Mouse (Mus musculus) limb, embryonic 10.5 days (tissue): ENCODE data around the gene Cd209d. TPM values are rescaled to one million over a fixed set of nuclear protein-coding genes. Genes with fewer than 3 reads are reported as not detected.
"Not testable (repeated sequence)": the region's sequence is repeated elsewhere in the genome, so short reads cannot be mapped to it uniquely, and the experiment has no call there.

Experiments
- DNase-seq: peaks from one replicate; pipeline ENCODE4 v3.0.0-alpha.2; 2017; ENCODE audit warnings: low spot score
- H3K27ac ChIP-seq: fragments of 300-500 bp; sonication (generic); 2 replicates; pipeline ENCODE4 v1.5.1; 2016; ENCODE audit warnings: mild to moderate bottlenecking
- H3K27me3 ChIP-seq: fragments of 300-500 bp; sonication (generic); 2 replicates; pipeline ENCODE4 v1.6.1; 2016; ENCODE audit warnings: low read depth, mild to moderate bottlenecking; ENCODE audit not compliant: poor library complexity, severe bottlenecking
- H3K36me3 ChIP-seq: fragments of 300-500 bp; sonication (generic); 2 replicates; pipeline ENCODE4 v1.6.1; 2016; ENCODE audit warnings: mild to moderate bottlenecking, moderate library complexity
- H3K4me1 ChIP-seq: fragments of 300-500 bp; sonication (generic); 2 replicates; pipeline ENCODE4 v1.6.1; 2016
- H3K4me3 ChIP-seq: fragments of 300-500 bp; sonication (generic); 2 replicates; pipeline ENCODE4 v1.5.1; 2016; ENCODE audit warnings: mild to moderate bottlenecking, moderate library complexity
- H3K9me3 ChIP-seq: fragments of 300-500 bp; sonication (generic); replicated peaks from 2 replicates; pipeline ENCODE4 v1.6.1; 2016; ENCODE audit warnings: mild to moderate bottlenecking
- WGBS: fragments of 180-500 bp; shearing (Covaris S2); methylation state at CpG from one replicate; pipeline ENCODE4 v1.1.7; 2016; 5-methylcytosine and 5-hydroxymethylcytosine counted together
- polyA plus RNA-seq: library from polyadenylated mRNA; unstranded; fragments of >200 nt; fragmentation: Nextera tagmentation; extraction: Ambion mirVana; gene quantifications from 2 replicates; pipeline ENCODE4 v1.2.1, GENCODE M21; 2016

Cd209d gene
- not detected in 2 replicates for polyA plus RNA-seq

DNA sequence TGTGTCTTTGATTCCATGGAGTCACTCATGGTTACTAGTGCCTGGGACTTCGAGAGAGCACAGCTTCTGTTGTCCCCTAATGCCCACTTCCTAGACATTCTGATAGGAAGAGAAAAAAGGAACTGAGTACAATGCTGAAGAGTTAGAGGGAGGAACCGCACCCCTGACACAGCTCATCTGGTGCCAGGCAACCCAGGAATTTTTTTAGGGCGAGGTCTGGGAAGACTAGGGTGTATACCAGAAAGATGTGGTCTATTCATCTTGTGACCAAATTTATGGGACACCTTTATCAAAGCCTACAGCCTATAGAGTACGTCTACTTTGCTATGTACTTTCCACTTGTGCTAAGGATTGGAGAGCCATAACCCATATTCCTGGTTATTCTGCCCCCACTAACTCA lies at the start of gene Cd209d:
Gene Cd209d, minus strand, starts transcription at position 101 of the 400 bp plus-strand sequence.
- DNase-seq, result no peak
- 88% methylated on average over 4 of the region's 4 CpGs for WGBS
- Histone ChIP-seq H3K9me3 (0 out of 2 replicates have a peak, but pooled peaks cover 4% of the 10 kb centered on the region), H3K4me3 (no peak within 1 kb of the TSS), H3K4me1 (no peaks in the 10 kb centered on the region), H3K27ac (no peak within 1 kb of the TSS), H3K36me3 (no peaks in the 10 kb centered on the region), H3K27me3 (no peaks in the 10 kb centered on the region)

DNA sequence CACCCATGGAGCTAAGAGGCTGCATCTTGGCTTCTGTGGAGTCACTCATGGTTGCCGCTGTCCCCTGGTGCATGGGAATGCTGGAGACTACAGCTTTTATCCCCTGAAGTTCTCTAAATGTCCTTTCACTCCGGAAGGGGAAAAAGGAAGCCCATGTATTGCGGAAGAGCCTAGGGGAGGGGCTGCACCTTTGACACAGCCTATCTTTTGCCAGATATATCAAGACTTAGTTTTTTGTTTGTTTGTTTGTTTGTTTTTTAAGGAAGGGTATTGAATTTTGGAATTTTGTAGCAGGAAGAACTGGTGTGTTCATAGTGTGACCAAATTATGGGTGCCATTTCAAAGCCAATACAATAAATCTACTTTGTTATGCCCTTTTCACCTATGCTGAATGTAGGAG lies 48.4 kb upstream of the Cd209d start, which contains the start of gene Cd209b:
Gene Cd209b, minus strand, starts transcription at position 101 of the 400 bp plus-strand sequence.
- Histone ChIP-seq H3K36me3 (no peaks in the 10 kb centered on the region), H3K27me3 (no peaks in the 10 kb centered on the region), H3K4me3 (no peak within 1 kb of the TSS), H3K27ac (no peak within 1 kb of the TSS), H3K4me1 (no peaks in the 10 kb centered on the region), H3K9me3 (no peaks in the 10 kb centered on the region)
- 89% methylated on average over 3 of the region's 3 CpGs for WGBS
- no peak for DNase-seq

DNA sequence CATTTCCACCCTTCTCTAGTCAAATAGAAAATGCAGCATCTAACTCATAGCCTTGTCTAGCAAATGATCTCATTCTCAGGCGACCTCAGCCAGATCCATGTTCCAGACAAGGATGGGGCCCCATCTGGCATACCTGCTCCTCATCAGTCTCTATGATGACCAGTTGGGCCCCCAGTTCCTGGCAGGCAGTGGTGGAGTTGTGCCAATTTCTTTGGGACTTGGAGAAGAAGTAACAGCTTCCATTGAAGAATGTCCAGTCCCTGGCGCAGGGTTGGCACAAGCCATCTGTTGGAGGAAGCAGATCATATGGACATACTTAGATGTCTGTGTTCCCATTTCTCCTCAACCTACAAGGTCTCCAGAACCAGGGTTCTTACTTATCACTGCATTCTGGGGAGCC lies 2.2 kb downstream of the Cd209d start:
- no peaks in the 10 kb centered on the region for H3K4me1 ChIP-seq
- DNase-seq, result no peak
- H3K36me3 ChIP-seq, result no peaks in the 10 kb centered on the region
- no peak overlapping the region for H3K4me3 ChIP-seq
- 0 out of 2 replicates have a peak, but pooled peaks cover 4% of the 10 kb centered on the region for H3K9me3 ChIP-seq
- no peak overlapping the region for H3K27ac ChIP-seq
- 79% methylated on average over 2 of the region's 2 CpGs for WGBS
- no peaks in the 10 kb centered on the region for H3K27me3 ChIP-seq

DNA sequence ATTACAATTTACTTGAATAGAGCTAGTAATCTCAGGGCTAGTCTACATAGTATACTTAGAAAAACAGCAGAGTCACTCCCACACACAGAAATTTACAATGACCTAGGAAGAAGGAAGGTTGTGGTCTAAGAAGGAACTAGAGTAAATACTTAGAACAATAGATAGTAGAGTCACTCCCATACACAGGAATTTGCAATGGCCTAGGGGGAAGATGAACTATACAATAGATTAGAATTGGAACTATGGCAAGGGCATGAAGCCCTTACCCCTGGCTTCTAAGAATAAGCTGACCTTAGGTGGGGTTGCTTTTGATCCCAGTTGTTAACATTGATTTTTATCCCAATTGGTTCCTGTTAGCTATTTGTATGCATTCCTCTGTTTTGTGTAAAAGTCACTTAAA lies 15.6 kb downstream of the Cd209d start:
- not testable (repeated sequence) for DNase-seq, H3K27me3 ChIP-seq, H3K27ac ChIP-seq, H3K4me3 ChIP-seq, H3K9me3 ChIP-seq, H3K4me1 ChIP-seq, H3K36me3 ChIP-seq

DNA sequence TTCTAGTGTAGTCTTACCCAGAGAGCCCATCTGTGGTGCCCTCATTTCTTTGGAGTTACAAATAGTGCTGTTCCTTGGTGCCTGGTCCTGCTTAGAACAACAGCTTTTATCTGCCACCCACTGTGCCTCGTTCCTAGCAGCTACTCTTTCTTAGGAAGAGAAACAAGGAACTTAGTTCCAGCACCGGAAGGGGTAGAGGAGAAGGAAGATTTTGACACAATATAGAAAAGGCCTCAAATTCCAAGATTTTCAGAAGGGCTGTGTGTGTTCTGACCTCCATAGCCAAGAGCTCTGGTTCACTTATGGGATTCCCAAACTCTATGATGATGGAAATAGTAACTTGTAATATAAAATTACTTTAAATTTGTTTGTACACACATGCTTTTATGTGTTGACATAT lies 24.1 kb downstream of the Cd209d start, which contains the start of gene Cd209e:
Gene Cd209e, minus strand, starts transcription at position 101 of the 400 bp plus-strand sequence.
- H3K27ac ChIP-seq, result no peak within 1 kb of the TSS
- H3K4me3 ChIP-seq, result no peak within 1 kb of the TSS
- no peaks in the 10 kb centered on the region for H3K27me3 ChIP-seq
- H3K36me3 ChIP-seq, result no peaks in the 10 kb centered on the region
- no peaks in the 10 kb centered on the region; the same call in 1 of the 2 replicates for H3K9me3 ChIP-seq
- H3K4me1 ChIP-seq, result no peaks in the 10 kb centered on the region
- DNase-seq, result no peak
- 75% methylated on average over 2 of the region's 2 CpGs for WGBS

Other genes starting within 250 kb of the Cd209d start
- gene Stxbp2, start 247.6 kb downstream of the Cd209d start, polyA plus RNA-seq, result 28.6 and 29.8 TPM in 2 replicates
- 0.15 and 0.16 TPM in 2 replicates for gene Retn, start 222.8 kb downstream of the Cd209d start, polyA plus RNA-seq
- gene Mcemp1, start 212.8 kb downstream of the Cd209d start, polyA plus RNA-seq, result not detected in 2 replicates
- gene Fcor, start 206.2 kb downstream of the Cd209d start, polyA plus RNA-seq, result 11.0 and 12.6 TPM in 2 replicates
- gene Trappc5, start 202.3 kb downstream of the Cd209d start, polyA plus RNA-seq, result 44.3 and 46.0 TPM in 2 replicates
- 0.21 and 0.40 TPM in 2 replicates for gene Fcer2a, start 184.4 kb downstream of the Cd209d start, polyA plus RNA-seq
- not detected in 2 replicates for gene Clec4g, start 157.9 kb downstream of the Cd209d start, polyA plus RNA-seq
- gene Cd209a, start 129.6 kb downstream of the Cd209d start, polyA plus RNA-seq, result not detected in 2 replicates
- not detected in 2 replicates for gene Cd209e, start 24.2 kb downstream of the Cd209d start, polyA plus RNA-seq
- gene Cd209b, start 48.3 kb upstream of the Cd209d start, polyA plus RNA-seq, result not detected in 2 replicates
- 0.38 and 0.56 TPM in 2 replicates for gene Cd209c, start 76.2 kb upstream of the Cd209d start, polyA plus RNA-seq
- gene Cd209f, start 227.3 kb upstream of the Cd209d start, polyA plus RNA-seq, result not detected in 2 replicates